In the genomic region with DNA sequence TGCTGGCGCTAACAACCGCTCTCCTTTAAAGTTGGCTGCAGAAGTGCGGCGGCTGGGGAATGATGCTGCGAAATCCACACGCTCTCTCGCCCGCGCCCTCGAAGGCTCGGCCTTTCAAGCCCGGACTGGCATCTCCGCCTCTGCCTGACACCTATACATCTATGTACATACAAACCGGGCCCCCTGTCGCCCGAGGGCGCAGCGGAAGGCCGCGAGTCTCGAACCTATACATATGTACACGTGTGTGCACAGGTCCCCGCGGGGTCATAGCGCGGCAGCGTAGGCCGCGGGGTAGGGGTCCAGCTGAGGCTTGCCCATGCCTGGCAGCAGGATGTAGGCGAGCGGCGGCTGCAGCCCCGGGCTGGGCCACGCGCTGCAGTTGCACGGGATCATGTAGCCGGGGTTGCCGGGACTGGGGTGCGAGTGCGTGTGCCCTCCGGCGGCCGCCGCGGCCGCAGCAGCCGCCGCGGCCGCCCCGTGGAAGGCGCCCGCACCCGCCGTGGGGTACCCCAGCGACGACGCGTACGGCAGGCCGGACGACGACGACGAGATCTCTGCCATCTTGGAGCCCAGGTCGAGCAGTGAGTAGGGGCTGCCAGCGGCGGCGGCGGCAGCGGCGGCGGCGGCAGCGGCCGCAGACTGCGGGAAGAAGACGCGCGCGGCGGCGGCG, we compare ENCODE assay signal across 10 mouse cellular contexts. TPM values are rescaled to one million over a fixed set of nuclear protein-coding genes. Genes with fewer than 3 reads are reported as not detected.
DNase-seq lines count a peak whose midpoint lies in the region; ATAC-seq and TF ChIP-seq lines count a peak whose summit lies in the region.
"Had no signal": no experiment of that assay in that cellular context is flagged by ENCODE, and none has a peak within 500 bp of the region (broad histone marks: within the 10 kb centered on the region; RNA-seq: fewer than 3 reads in every experiment).

No protein-coding gene starts in this region.

- WGBS in heart, adult 2 months: 2% methylated on average over 84 of the region's 84 CpGs
- under 1% methylated on average over 75 of the region's 84 CpGs for WGBS in forebrain, embryonic 12.5 days
- WGBS in limb, embryonic 10.5 days: under 1% methylated on average over 83 of the region's 84 CpGs
- 2% methylated on average over 83 of the region's 84 CpGs for WGBS in olfactory bulb, adult 2 months

- no peak for ATAC-seq in forebrain, embryonic 12.5 days (ENCODE audit: low FRiP score)

- no peak for TF ChIP-seq EP300 in heart, adult 2 months (IDR thresholded peaks at IDR 0.05; ENCODE audit: insufficient read depth, low read depth, low read length)

- H3K4me2 ChIP-seq in forebrain, embryonic 12.5 days: peak overlapping the region; percentile 75

- no peaks in the 10 kb centered on the region for H3K4me1 ChIP-seq in heart, adult 2 months (ENCODE audit: control insufficient read depth, insufficient read depth, low read length)
- peaks cover 40% of the 10 kb centered on the region for H3K4me1 ChIP-seq in forebrain, embryonic 12.5 days
- H3K4me1 ChIP-seq in limb, embryonic 10.5 days: peaks cover 40% of the 10 kb centered on the region
- peaks cover 28% of the 10 kb centered on the region for H3K4me1 ChIP-seq in olfactory bulb, adult 2 months (ENCODE audit: control insufficient read depth, insufficient read depth, low read length)

- no peaks in the 10 kb centered on the region for H3K9me3 ChIP-seq in forebrain, embryonic 12.5 days
- no peaks in the 10 kb centered on the region for H3K9me3 ChIP-seq in limb, embryonic 10.5 days (replicated peaks)

- TF ChIP-seq POLR2A in heart, adult 2 months (IDR thresholded peaks at IDR 0.05; ENCODE audit: insufficient read depth, low read depth, low read length): no peak
- no peak for TF ChIP-seq POLR2A in olfactory bulb, adult 2 months (IDR thresholded peaks at IDR 0.05; ENCODE audit: insufficient read depth, low read depth, low read length)

- H3K9ac ChIP-seq in heart, adult 2 months (ENCODE audit: low read depth, low read length): no peak overlapping the region
- H3K9ac ChIP-seq in forebrain, embryonic 12.5 days: peak overlapping the region; percentile 90

- no peak overlapping the region for H3K4me3 ChIP-seq in heart, adult 2 months
- H3K4me3 ChIP-seq in forebrain, embryonic 12.5 days (replicated peaks): peak overlapping the region; percentile 83
- H3K4me3 ChIP-seq in limb, embryonic 10.5 days: peak overlapping the region; percentile 56
- H3K4me3 ChIP-seq in olfactory bulb, adult 2 months (ENCODE audit: insufficient read depth, low read depth, low read length): peak overlapping the region; percentile 39

- H3K27me3 ChIP-seq in heart, adult 2 months (ENCODE audit: control insufficient read depth, insufficient read depth, low read length): peaks cover 44% of the 10 kb centered on the region
- H3K27me3 ChIP-seq in forebrain, embryonic 12.5 days: peaks cover 17% of the 10 kb centered on the region
- H3K27me3 ChIP-seq in limb, embryonic 10.5 days (ENCODE audit: low read depth, poor library complexity, severe bottlenecking): peaks cover 98% of the 10 kb centered on the region

- no peaks in the 10 kb centered on the region for H3K79me2 ChIP-seq in heart, adult 2 months (replicated peaks; ENCODE audit: control insufficient read depth, insufficient read depth, low read length)

- peak; percentile 9 to 45 for DNase-seq in heart, adult 2 months
- no peak for DNase-seq in heart, postnatal 4 days
- DNase-seq in CD4-positive helper T cell, adult 2 months (ENCODE audit: low read depth, low spot score): peak; percentile 26
- DNase-seq in limb, embryonic 10.5 days (ENCODE audit: low spot score): peak; percentile 78
- no peak for DNase-seq in frontal cortex, postnatal 25 days (ENCODE audit: low spot score in 2 of 2)
- no peak for DNase-seq in cerebellum, postnatal 36 days

- intact Hi-C loops in heart, adult 2 months (cut with DNase I): loop anchor here (5.0 kb wide), 2 partner anchors 57 to 358 kb away; no protein-coding TSS in a partner anchor

- no peak for TF ChIP-seq CTCF in heart, adult 2 months (IDR thresholded peaks at IDR 0.05)
- TF ChIP-seq CTCF in olfactory bulb, adult 2 months (IDR thresholded peaks at IDR 0.05; ENCODE audit: insufficient read depth, low read depth, low read length): no peak

- H3K27ac ChIP-seq in heart, adult 2 months: no peak overlapping the region
- peak overlapping the region; percentile 95 for H3K27ac ChIP-seq in forebrain, embryonic 12.5 days
- 0 out of 2 replicates have a peak overlapping the region, but pooled peaks have one; percentile 19 for H3K27ac ChIP-seq in limb, embryonic 10.5 days
- H3K27ac ChIP-seq in olfactory bulb, adult 2 months (ENCODE audit: insufficient read depth, low read depth, low read length): no peak overlapping the region

- no peaks in the 10 kb centered on the region for H3K36me3 ChIP-seq in heart, adult 2 months (ENCODE audit: control insufficient read depth, insufficient read depth, low read length)
- H3K36me3 ChIP-seq in forebrain, embryonic 12.5 days (replicated peaks): peaks cover 17% of the 10 kb centered on the region
- no peaks in the 10 kb centered on the region for H3K36me3 ChIP-seq in limb, embryonic 10.5 days

RNA-seq across cellular contexts. Expression of a gene that starts 2.2 kb away (rescaled TPM):
- total RNA-seq in heart, adult 2 months (2021): not detected
- polyA plus RNA-seq in heart, adult 2 months (2012; rRNA removed): 0.21 TPM in 1 of 2 replicates, not detected in the other
- not detected for total RNA-seq in heart, postnatal 4 days (2021)
- polyA plus RNA-seq in forebrain, embryonic 12.5 days (2016; fragmentation: Nextera tagmentation; extraction: Ambion mirVana): 21.2 and 24.9 TPM in 2 replicates
- polyA plus RNA-seq in limb, embryonic 10.5 days (2016; fragmentation: Nextera tagmentation; extraction: Ambion mirVana): 0.08 and 0.13 TPM in 2 replicates
- not detected in 2 replicates for polyA plus RNA-seq in olfactory bulb, adult 2 months (2012; ENCODE audit: insufficient read depth, insufficient read length, low replicate concordance, missing spikeins)
- polyA plus RNA-seq: spleen, adult 2 months had no signal

RNA-seq across cellular contexts. Expression of a gene that starts 32.1 kb away (rescaled TPM):
- not detected for total RNA-seq in heart, adult 2 months (2021)
- not detected in 2 replicates for polyA plus RNA-seq in heart, adult 2 months (2012; rRNA removed)
- total RNA-seq in heart, postnatal 4 days (2021): not detected
- not detected in 2 replicates for polyA plus RNA-seq in forebrain, embryonic 12.5 days (2016; fragmentation: Nextera tagmentation; extraction: Ambion mirVana)
- polyA plus RNA-seq in limb, embryonic 10.5 days (2016; fragmentation: Nextera tagmentation; extraction: Ambion mirVana): not detected in 2 replicates
- polyA plus RNA-seq in olfactory bulb, adult 2 months (2012; ENCODE audit: insufficient read depth, insufficient read length, low replicate concordance, missing spikeins): not detected in 2 replicates
- total RNA-seq: gastrocnemius, postnatal 4 days had no signal
- polyA plus RNA-seq: spleen, adult 2 months had no signal

Comparison
In these comparisons a context has a peak if more than half of its experiments do, and no peak if none do; other contexts are left out.
1. DNase-seq: peak in heart, adult 2 months (2 of 2), CD4-positive helper T cell, adult 2 months (single experiment) and limb, embryonic 10.5 days (single experiment); none in heart, postnatal 4 days (single experiment), frontal cortex, postnatal 25 days (0 of 2) and cerebellum, postnatal 36 days (0 of 2).
2. H3K27ac ChIP-seq: peak in forebrain, embryonic 12.5 days (single experiment) and limb, embryonic 10.5 days (single experiment); none in heart, adult 2 months (single experiment) and olfactory bulb, adult 2 months (single experiment).
3. RNA of a gene that starts 2.2 kb away (polyA plus RNA-seq): 21.2 to 24.9 TPM in forebrain, embryonic 12.5 days; 0.21 TPM in heart, adult 2 months, 0.08 to 0.13 TPM in limb, embryonic 10.5 days and not detected in olfactory bulb, adult 2 months; every median in the first group is over 10 times any median in the second.